Mouse (Mus musculus) liver, postnatal 0 days (tissue): ENCODE data around the gene Coro2a.

Source experiments
- CTCF ChIP-seq: sonication (generic); IDR thresholded peaks from 2 replicates; pipeline ENCODE4 v1.5.1; 2016; ENCODE audit warnings: antibody characterized with exemption, low read depth
- EP300 ChIP-seq: IDR thresholded peaks from 2 replicates; pipeline ENCODE4 v1.6.1; 2016; ENCODE audit warnings: antibody characterized with exemption, low read depth, mild to moderate bottlenecking

- no peak for TF ChIP-seq EP300
- TF ChIP-seq CTCF: no peak
Measured at GRCm38 (mm10) chr4:46635702-46636430, 33.9 kb upstream of the Coro2a start.
